ENCODE assay signal across 8 mouse cellular contexts in genomic region chr8:12561403-12561960, GRCm38 (mm10). TPM values are rescaled to one million over a fixed set of nuclear protein-coding genes. Genes with fewer than 3 reads are reported as not detected.
DNase-seq lines count a peak whose midpoint lies in the region; ATAC-seq and TF ChIP-seq lines count a peak whose summit lies in the region.

No protein-coding gene starts in this region.

- H3K9ac ChIP-seq in midbrain, embryonic 13.5 days (replicated peaks), result no peak overlapping the region

- intact Hi-C loops in heart, postnatal 10 days (cut with DNase I), result loop anchor here (5.0 kb wide), 2 partner anchors 116 to 169 kb away; no protein-coding TSS in a partner anchor

- TF ChIP-seq CTCF in cortical plate, adult 2 months (IDR thresholded peaks at IDR 0.05; ENCODE audit: extremely low read depth, insufficient read depth, low read length), result peak; percentile 78
- no peak for TF ChIP-seq CTCF in thymus, adult 2 months (IDR thresholded peaks at IDR 0.05; ENCODE audit: borderline replicate concordance, control insufficient read depth, extremely low read depth, insufficient read depth, low read length, poor library complexity)

- no peaks in the 10 kb centered on the region for H3K9me3 ChIP-seq in midbrain, embryonic 13.5 days

- peaks cover 66% of the 10 kb centered on the region for H3K27me3 ChIP-seq in midbrain, embryonic 13.5 days
- H3K27me3 ChIP-seq in thymus, adult 2 months (ENCODE audit: control insufficient read depth, insufficient read depth, low read length), result no peaks in the 10 kb centered on the region

- H3K27ac ChIP-seq in cortical plate, adult 2 months (ENCODE audit: insufficient read depth, low read length), result no peak overlapping the region
- no peak overlapping the region for H3K27ac ChIP-seq in midbrain, embryonic 13.5 days
- H3K27ac ChIP-seq in thymus, adult 2 months (ENCODE audit: control insufficient read depth, insufficient read depth, low read length), result no peak overlapping the region

- H3K4me3 ChIP-seq in cortical plate, adult 2 months (ENCODE audit: insufficient read depth, low read length), result no peak overlapping the region
- H3K4me3 ChIP-seq in midbrain, embryonic 13.5 days (replicated peaks), result no peak overlapping the region
- H3K4me3 ChIP-seq in thymus, adult 2 months (ENCODE audit: control insufficient read depth, insufficient read depth, low read length), result no peak overlapping the region

- peak; percentile 19; the same call in 1 of the 2 replicates for ATAC-seq in midbrain, embryonic 13.5 days

- H3K4me1 ChIP-seq in cortical plate, adult 2 months (ENCODE audit: control insufficient read depth, insufficient read depth, low read length), result no peaks in the 10 kb centered on the region
- H3K4me1 ChIP-seq in midbrain, embryonic 13.5 days (replicated peaks), result peaks cover 17% of the 10 kb centered on the region
- no peaks in the 10 kb centered on the region for H3K4me1 ChIP-seq in thymus, adult 2 months (replicated peaks; ENCODE audit: control insufficient read depth, insufficient read depth, low read length)

- H3K36me3 ChIP-seq in midbrain, embryonic 13.5 days, result no peaks in the 10 kb centered on the region
- no peaks in the 10 kb centered on the region for H3K36me3 ChIP-seq in thymus, adult 2 months (ENCODE audit: control insufficient read depth, insufficient read depth, low read length)

- no peak for TF ChIP-seq POLR2A in cortical plate, adult 2 months (IDR thresholded peaks at IDR 0.05; ENCODE audit: extremely low read depth, insufficient read depth, low read length)
- no peak for TF ChIP-seq POLR2A in thymus, adult 2 months (IDR thresholded peaks at IDR 0.05; ENCODE audit: control insufficient read depth, extremely low read depth, insufficient read depth, low read length, poor library complexity)

- peak; percentile 44 to 75 for DNase-seq in heart, adult 18-20 months
- DNase-seq in heart, adult 11 months, result no peak
- peak; percentile 67 for DNase-seq in adipocyte (ENCODE audit: low spot score)
- peak; percentile 70 to 81 for DNase-seq in heart, postnatal 10 days
- DNase-seq in left cerebral cortex, adult 18-20 months (ENCODE audit: low spot score in 2 of 2), result peak; percentile 68 to 78
- DNase-seq in thymus, adult 2 months, result peak; percentile 38

- H3K4me2 ChIP-seq in midbrain, embryonic 13.5 days (replicated peaks), result no peak overlapping the region

- 18% methylated on average over 11 of the region's 11 CpGs for WGBS in midbrain, embryonic 13.5 days
- 25% methylated on average over 11 of the region's 11 CpGs for WGBS in thymus, adult 2 months

RNA-seq across cellular contexts. Expression of gene Spaca7, which starts 11.3 kb away (rescaled TPM):
- not detected for total RNA-seq in heart, adult 18-20 months (2021)
- not detected in 2 replicates for polyA plus RNA-seq in cortical plate, adult 2 months (2012; rRNA removed)
- not detected for total RNA-seq in heart, postnatal 10 days (2021)
- not detected for total RNA-seq in left cerebral cortex, adult 18-20 months (2021)
- polyA plus RNA-seq in midbrain, embryonic 13.5 days (2015; fragmentation: Nextera tagmentation; extraction: Ambion mirVana), result not detected in 2 replicates
- polyA plus RNA-seq in thymus, adult 2 months (2012; rRNA removed), result not detected in 2 replicates
